Mouse (Mus musculus): ENCODE measurements around the gene Macc1. TPM values are rescaled to one million over a fixed set of nuclear protein-coding genes. Genes with fewer than 3 reads are reported as not detected.

Macc1 gene
- total and polyA plus RNA-seq, 2 experiments from 2014 or later, result 0.04 to 0.05 TPM

- no peak overlapping the region for H3K27ac ChIP-seq
- H3K4me2 ChIP-seq (ENCODE audit: low read depth, low read length), result no peak overlapping the region
- no peak overlapping the region for H3K4me3 ChIP-seq (ENCODE audit: low read length)
- ATAC-seq (no peak), DNase-seq (ENCODE audit: low spot score) (no peak)
- H3K9me3 ChIP-seq (ENCODE audit: low read length), result no peaks in the 10 kb centered on the region
- no peaks in the 10 kb centered on the region for H3K4me1 ChIP-seq (ENCODE audit: insufficient read depth, low read length)
- H3K27me3 ChIP-seq (ENCODE audit: insufficient read depth, low read length), result no peaks in the 10 kb centered on the region
- no peaks in the 10 kb centered on the region for H3K36me3 ChIP-seq (ENCODE audit: insufficient read depth, low read length)
- TF ChIP-seq CTCF (IDR thresholded peaks at IDR 0.05; ENCODE audit: low read depth), result no peak
- no peak overlapping the region for H3K9ac ChIP-seq (replicated peaks; ENCODE audit: low read length)
These were observed 72.2 kb downstream of the Macc1 start for GRCm38 (mm10) chr12:119386243-119386642.

- Histone ChIP-seq H3K27me3 (ENCODE audit: insufficient read depth, low read length) (no peaks in the 10 kb centered on the region), H3K4me1 (ENCODE audit: insufficient read depth, low read length) (no peaks in the 10 kb centered on the region), H3K9ac (replicated peaks; ENCODE audit: low read length) (no peak overlapping the region), H3K27ac (no peak overlapping the region), H3K4me2 (ENCODE audit: low read depth, low read length) (no peak overlapping the region), H3K36me3 (ENCODE audit: insufficient read depth, low read length) (no peaks in the 10 kb centered on the region), H3K4me3 (ENCODE audit: low read length) (no peak overlapping the region), H3K9me3 (ENCODE audit: low read length) (no peaks in the 10 kb centered on the region)
- TF ChIP-seq CTCF (IDR thresholded peaks at IDR 0.05; ENCODE audit: low read depth), result no peak
- no peak for DNase-seq (ENCODE audit: low spot score)
- ATAC-seq, result no peak
- WGBS, result 84% methylated on average over 2 of the region's 2 CpGs
These were observed 72.6 kb downstream of the Macc1 start for GRCm38 (mm10) chr12:119386650-119387049.

- 95% methylated on average over 2 of the region's 2 CpGs for WGBS
- H3K36me3 ChIP-seq (ENCODE audit: insufficient read depth, low read length), result no peaks in the 10 kb centered on the region
- TF ChIP-seq CTCF (IDR thresholded peaks at IDR 0.05; ENCODE audit: low read depth), result no peak
These were observed 73.9 kb downstream of the Macc1 start for GRCm38 (mm10) chr12:119387925-119388324.

GRCm38 (mm10) chr12:119390192-119390684 is 76.2 kb downstream of the Macc1 start:
- no peak for TF ChIP-seq CTCF (IDR thresholded peaks at IDR 0.05; ENCODE audit: low read depth)

More at GRCm38 (mm10) chr12:119387925-119388324, 73.9 kb downstream of the Macc1 start:
- Histone ChIP-seq H3K4me3 (ENCODE audit: low read length) (no peak overlapping the region), H3K27me3 (ENCODE audit: insufficient read depth, low read length) (no peaks in the 10 kb centered on the region), H3K9ac (replicated peaks; ENCODE audit: low read length) (no peak overlapping the region), H3K27ac (no peak overlapping the region), H3K4me1 (ENCODE audit: insufficient read depth, low read length) (no peaks in the 10 kb centered on the region), H3K4me2 (ENCODE audit: low read depth, low read length) (no peak overlapping the region), H3K9me3 (ENCODE audit: low read length) (no peaks in the 10 kb centered on the region)
- no peak for ATAC-seq
- no peak for DNase-seq (ENCODE audit: low spot score)

GRCm38 (mm10) chr12:119398046-119398659 is 84.1 kb downstream of the Macc1 start:
- 77% methylated on average over 2 of the region's 2 CpGs for WGBS
- ATAC-seq, result no peak

More at GRCm38 (mm10) chr12:119390192-119390684, 76.2 kb downstream of the Macc1 start:
- no peak overlapping the region for H3K4me3 ChIP-seq (ENCODE audit: low read length)
- no peaks in the 10 kb centered on the region for H3K9me3 ChIP-seq (ENCODE audit: low read length)
- no peak overlapping the region for H3K4me2 ChIP-seq (ENCODE audit: low read depth, low read length)
- H3K4me1 ChIP-seq (ENCODE audit: insufficient read depth, low read length), result no peaks in the 10 kb centered on the region
- no peak overlapping the region for H3K27ac ChIP-seq
- 65% methylated on average over 3 of the region's 3 CpGs for WGBS
- ATAC-seq (no peak), DNase-seq (ENCODE audit: low spot score) (no peak)
- H3K9ac ChIP-seq (replicated peaks; ENCODE audit: low read length), result no peak overlapping the region
- H3K27me3 ChIP-seq (ENCODE audit: insufficient read depth, low read length), result no peaks in the 10 kb centered on the region
- H3K36me3 ChIP-seq (ENCODE audit: insufficient read depth, low read length), result no peaks in the 10 kb centered on the region

GRCm38 (mm10) chr12:119402273-119402672 is 88.2 kb downstream of the Macc1 start:
- H3K9ac ChIP-seq (replicated peaks; ENCODE audit: low read length), result no peak overlapping the region
- no peaks in the 10 kb centered on the region for H3K27me3 ChIP-seq (ENCODE audit: insufficient read depth, low read length)
- DNase-seq (ENCODE audit: low spot score) (no peak), ATAC-seq (no peak)
- no peaks in the 10 kb centered on the region for H3K4me1 ChIP-seq (ENCODE audit: insufficient read depth, low read length)
- WGBS, result 94% methylated on average over 1 of the region's 1 CpGs
- H3K36me3 ChIP-seq (ENCODE audit: insufficient read depth, low read length), result no peaks in the 10 kb centered on the region
- no peak overlapping the region for H3K4me2 ChIP-seq (ENCODE audit: low read depth, low read length)
- no peak overlapping the region for H3K27ac ChIP-seq
- H3K4me3 ChIP-seq (ENCODE audit: low read length), result no peak overlapping the region
- TF ChIP-seq CTCF (IDR thresholded peaks at IDR 0.05; ENCODE audit: low read depth), result no peak
- H3K9me3 ChIP-seq (ENCODE audit: low read length), result no peaks in the 10 kb centered on the region

More at GRCm38 (mm10) chr12:119398046-119398659, 84.1 kb downstream of the Macc1 start:
- H3K4me1 ChIP-seq (ENCODE audit: insufficient read depth, low read length), result no peaks in the 10 kb centered on the region
- DNase-seq (ENCODE audit: low spot score), result no peak
- no peak for TF ChIP-seq CTCF (IDR thresholded peaks at IDR 0.05; ENCODE audit: low read depth)
- H3K27me3 ChIP-seq (ENCODE audit: insufficient read depth, low read length), result no peaks in the 10 kb centered on the region
- no peak overlapping the region for H3K4me3 ChIP-seq (ENCODE audit: low read length)
- H3K4me2 ChIP-seq (ENCODE audit: low read depth, low read length), result no peak overlapping the region
- no peak overlapping the region for H3K27ac ChIP-seq
- no peaks in the 10 kb centered on the region for H3K36me3 ChIP-seq (ENCODE audit: insufficient read depth, low read length)
- H3K9me3 ChIP-seq (ENCODE audit: low read length), result no peaks in the 10 kb centered on the region
- no peak overlapping the region for H3K9ac ChIP-seq (replicated peaks; ENCODE audit: low read length)

GRCm38 (mm10) chr12:119402796-119403195 is 88.7 kb downstream of the Macc1 start:
- H3K9me3 ChIP-seq (ENCODE audit: low read length), result no peaks in the 10 kb centered on the region
- TF ChIP-seq CTCF (IDR thresholded peaks at IDR 0.05; ENCODE audit: low read depth), result no peak
- DNase-seq (ENCODE audit: low spot score), result no peak
- no peaks in the 10 kb centered on the region for H3K27me3 ChIP-seq (ENCODE audit: insufficient read depth, low read length)
- no peak overlapping the region for H3K27ac ChIP-seq
- no peaks in the 10 kb centered on the region for H3K36me3 ChIP-seq (ENCODE audit: insufficient read depth, low read length)
- WGBS, result 38% methylated on average over 3 of the region's 3 CpGs
- no peaks in the 10 kb centered on the region for H3K4me1 ChIP-seq (ENCODE audit: insufficient read depth, low read length)
- no peak for ATAC-seq
- no peak overlapping the region for H3K4me2 ChIP-seq (ENCODE audit: low read depth, low read length)
- no peak overlapping the region for H3K4me3 ChIP-seq (ENCODE audit: low read length)
- H3K9ac ChIP-seq (replicated peaks; ENCODE audit: low read length), result no peak overlapping the region

All from hindbrain, postnatal 0 days (tissue).